Mouse (Mus musculus): ENCODE results near the gene Pccb.
A peak's percentile ranks its signal among the peaks of the same experiment; 100 is the strongest.

Gene Pccb

GRCm38 (mm10) chr9:101045710-101046338 is 11.1 kb upstream of the Pccb start:
- DNase-seq (ENCODE audit: low spot score) = no peak

GRCm38 (mm10) chr9:101042249-101042648 is 7.6 kb upstream of the Pccb start:
- no peak for DNase-seq (ENCODE audit: low spot score)

GRCm38 (mm10) chr9:101041508-101041907 is 6.8 kb upstream of the Pccb start:
- DNase-seq (ENCODE audit: low spot score) = no peak

GRCm38 (mm10) chr9:101038634-101039033 is 3.9 kb upstream of the Pccb start:
- DNase-seq (ENCODE audit: low spot score) = no peak

- no peak for DNase-seq (ENCODE audit: low spot score)
Measured at GRCm38 (mm10) chr9:101037396-101037795, 2.7 kb upstream of the Pccb start.

GRCm38 (mm10) chr9:101036876-101037275 is 2.2 kb upstream of the Pccb start:
- no peak for DNase-seq (ENCODE audit: low spot score)

- DNase-seq (ENCODE audit: low spot score) = no peak
Measured at GRCm38 (mm10) chr9:101035836-101036596, 1.3 kb upstream of the Pccb start.

GRCm38 (mm10) chr9:101033761-101034447 is 794 bp downstream of the Pccb start:
- peak; percentile 16 for DNase-seq (ENCODE audit: low spot score)

- no peak for DNase-seq (ENCODE audit: low spot score)
Measured at GRCm38 (mm10) chr9:101018768-101019167, 15.9 kb downstream of the Pccb start.

GRCm38 (mm10) chr9:101017734-101018516 is 16.8 kb downstream of the Pccb start:
- DNase-seq (ENCODE audit: low spot score) = peak; percentile 36

GRCm38 (mm10) chr9:101015324-101015723 is 19.4 kb downstream of the Pccb start:
- no peak for DNase-seq (ENCODE audit: low spot score)

GRCm38 (mm10) chr9:101012433-101012832 is 22.3 kb downstream of the Pccb start:
- DNase-seq (ENCODE audit: low spot score) = no peak

- DNase-seq (ENCODE audit: low spot score) = no peak
Measured at GRCm38 (mm10) chr9:101005866-101006265, 28.8 kb downstream of the Pccb start.

GRCm38 (mm10) chr9:101003302-101003701 is 31.4 kb downstream of the Pccb start:
- DNase-seq (ENCODE audit: low spot score) = no peak

GRCm38 (mm10) chr9:101002841-101003240 is 31.9 kb downstream of the Pccb start:
- no peak for DNase-seq (ENCODE audit: low spot score)

- peak; percentile 37 for DNase-seq (ENCODE audit: low spot score)
Measured at GRCm38 (mm10) chr9:101002053-101002452, 32.6 kb downstream of the Pccb start.

- no peak for DNase-seq (ENCODE audit: low spot score)
Measured at GRCm38 (mm10) chr9:100997138-100997537, 37.6 kb downstream of the Pccb start.

- no peak for DNase-seq (ENCODE audit: low spot score)
Measured at GRCm38 (mm10) chr9:100993937-100994336, 40.8 kb downstream of the Pccb start.

GRCm38 (mm10) chr9:100992191-100992590 is 42.5 kb downstream of the Pccb start:
- no peak for DNase-seq (ENCODE audit: low spot score)

GRCm38 (mm10) chr9:100991321-100991720 is 43.4 kb downstream of the Pccb start:
- no peak for DNase-seq (ENCODE audit: low spot score)

GRCm38 (mm10) chr9:100990609-100991008 is 44.1 kb downstream of the Pccb start:
- no peak for DNase-seq (ENCODE audit: low spot score)

- DNase-seq (ENCODE audit: low spot score) = no peak
Measured at GRCm38 (mm10) chr9:100987850-100988249, 46.8 kb downstream of the Pccb start.
